Mouse (Mus musculus): ENCODE measurements at regions not wholly inside any gene's neighbourhood (a gene's known extent, or its start where the extent isn't known, plus 50 kb on each side); places are given as distances from the start of the nearest gene placed in this dataset.

DNA sequence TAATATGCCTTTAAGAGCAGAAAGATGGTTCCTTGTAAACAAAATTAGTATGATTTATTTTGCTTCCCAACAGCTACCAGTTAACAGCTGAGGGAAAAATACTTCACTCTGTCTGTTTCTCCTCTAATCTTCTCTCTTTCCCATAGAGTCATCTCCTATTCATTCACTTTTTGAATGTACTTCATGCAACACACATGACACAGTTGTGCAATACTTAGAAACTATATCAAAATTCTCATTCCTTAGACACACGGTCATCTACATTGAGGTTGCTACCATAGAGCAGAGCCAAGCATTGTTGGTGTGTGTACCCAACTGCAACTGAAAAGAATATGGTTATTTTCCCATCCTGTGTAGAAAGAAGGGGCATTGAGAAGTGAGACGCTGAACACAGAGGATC lies 1098.8 kb upstream of the 4930412O13Rik start:
- no peaks in the 10 kb centered on the region for H3K27me3 ChIP-seq (replicated peaks)

DNA sequence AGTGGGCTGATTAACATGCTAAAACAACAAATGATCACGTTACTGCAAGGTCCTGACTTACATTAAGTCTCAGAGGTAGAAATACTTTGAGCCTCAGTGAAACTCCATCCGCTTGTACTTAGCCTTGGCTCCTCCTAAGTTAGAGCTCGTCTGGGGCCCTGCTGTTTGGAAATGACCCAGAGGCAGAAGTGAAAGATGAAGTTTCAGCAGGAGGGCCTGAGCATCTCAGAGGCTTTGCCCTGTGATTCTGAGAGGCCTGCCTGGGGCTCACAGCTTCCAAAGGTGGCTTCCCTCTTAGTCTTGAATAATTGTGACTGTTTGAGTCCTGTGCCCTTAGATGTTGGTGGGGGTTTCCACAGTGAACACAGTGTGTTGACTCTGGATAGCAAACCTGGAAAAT lies 1079.0 kb upstream of the 4930412O13Rik start:
- Histone ChIP-seq H3K27ac (ENCODE audit: insufficient read depth, low read depth) (no peak overlapping the region), H3K4me2 (ENCODE audit: insufficient read depth, low read depth, poor library complexity, severe bottlenecking) (no peak overlapping the region), H3K79me2 (replicated peaks; ENCODE audit: control insufficient read depth, extremely low read depth, insufficient read depth, poor library complexity, severe bottlenecking) (no peaks in the 10 kb centered on the region), H3K4me1 (ENCODE audit: control insufficient read depth in 1 of 2, insufficient read depth in 2 of 2) (peaks cover 2 to 19% of the 10 kb centered on the region in 2 experiments; a peak in 2 of 4 replicates), H3K4me3 (replicated peaks in 1 of 3; ENCODE audit: low read depth in 2 of 3, low read length in 2 of 3, poor library complexity in 1 of 3) (no peak overlapping the region), H3K9me3 (replicated peaks; ENCODE audit: low read length) (no peaks in the 10 kb centered on the region), H3K9ac (ENCODE audit: insufficient read depth, low read depth) (no peak overlapping the region), H3K36me3 (replicated peaks in 1 of 2; ENCODE audit: control insufficient read depth in 1 of 2, insufficient read depth in 1 of 2, low read length in 1 of 2) (no peaks in the 10 kb centered on the region), H3K27me3 (replicated peaks) (no peaks in the 10 kb centered on the region)
- dilution Hi-C loops (cut with MboI; ENCODE audit: extremely low pct_ligation_motif_present, extremely low pct_unique_long_range_greater_than_20kb, low sequenced_read_pairs), result no loop called here
- peak; percentile 72 for DNase-seq (ENCODE audit: extremely low read depth)
- no peak for TF ChIP-seq ELF1 (IDR thresholded peaks at IDR 0.05; ENCODE audit: low read depth, low read length)
- TF ChIP-seq KAT2A (IDR thresholded peaks at IDR 0.05; ENCODE audit: insufficient replicate concordance, low read length), result no peak
- peak; percentile 82 for TF ChIP-seq IRF4 (IDR thresholded peaks at IDR 0.05; ENCODE audit: low read depth, low read length)
- no peak for TF ChIP-seq UBTF (IDR thresholded peaks at IDR 0.05; ENCODE audit: low read depth, low read length)
- TF ChIP-seq BHLHE40 (IDR thresholded peaks at IDR 0.05; ENCODE audit: low read depth, low read length), result peak; percentile 17; the same call in 1 of the 2 replicates
- TF ChIP-seq E2F4 (IDR thresholded peaks at IDR 0.05; ENCODE audit: insufficient replicate concordance, low read depth, low read length), result no peak
- no peak for TF ChIP-seq ETS1 (conservative IDR thresholded peaks at IDR 0.05; ENCODE audit: low read depth, low read length)
- no peak for TF ChIP-seq JUND (conservative IDR thresholded peaks at IDR 0.05; ENCODE audit: low read depth, low read length)
- TF ChIP-seq HCFC1 (IDR thresholded peaks at IDR 0.05; ENCODE audit: low read depth, low read length), result no peak
- TF ChIP-seq EP300 (IDR thresholded peaks at IDR 0.05; ENCODE audit: low read length), result peak; percentile 68
- in situ Hi-C loops (cut with MboI; ENCODE audit: low pct_ligation_motif_present, low pct_unique_long_range_greater_than_20kb, low sequenced_read_pairs), result no loop called here

More for the DNA sequence above, 1098.8 kb upstream of the 4930412O13Rik start:
- no peaks in the 10 kb centered on the region for H3K36me3 ChIP-seq (replicated peaks in 1 of 2; ENCODE audit: control insufficient read depth in 1 of 2, insufficient read depth in 1 of 2, low read length in 1 of 2)
- H3K27ac ChIP-seq (ENCODE audit: insufficient read depth, low read depth), result no peak overlapping the region
- H3K9ac ChIP-seq (ENCODE audit: insufficient read depth, low read depth), result no peak overlapping the region
- H3K79me2 ChIP-seq (replicated peaks; ENCODE audit: control insufficient read depth, extremely low read depth, insufficient read depth, poor library complexity, severe bottlenecking), result no peaks in the 10 kb centered on the region
- no peak for DNase-seq (ENCODE audit: extremely low read depth)
- no peaks in the 10 kb centered on the region for H3K9me3 ChIP-seq (replicated peaks; ENCODE audit: low read length)
- H3K4me3 ChIP-seq (replicated peaks in 1 of 3; ENCODE audit: low read depth in 2 of 3, low read length in 2 of 3, poor library complexity in 1 of 3), result no peak overlapping the region
- TF ChIP-seq KAT2A (IDR thresholded peaks at IDR 0.05; ENCODE audit: insufficient replicate concordance, low read length) (no peak), RCOR1 (conservative IDR thresholded peaks at IDR 0.05; ENCODE audit: low read depth, low read length) (no peak), USF2 (conservative IDR thresholded peaks at IDR 0.05; ENCODE audit: low read depth, low read length) (no peak), UBTF (IDR thresholded peaks at IDR 0.05; ENCODE audit: low read depth, low read length) (no peak), JUN (IDR thresholded peaks at IDR 0.05; ENCODE audit: insufficient read depth, low read depth, low read length) (no peak), MAFK (IDR thresholded peaks at IDR 0.05; ENCODE audit: insufficient replicate concordance, low read length) (no peak), MYC (IDR thresholded peaks at IDR 0.05; ENCODE audit: low read depth, low read length) (no peak), JUND (conservative IDR thresholded peaks at IDR 0.05; ENCODE audit: low read depth, low read length) (no peak), NELFE (IDR thresholded peaks at IDR 0.05; ENCODE audit: low read depth, low read length) (no peak), USF1 (IDR thresholded peaks at IDR 0.05; ENCODE audit: low read depth, low read length) (no peak), NRF1 (IDR thresholded peaks at IDR 0.05; ENCODE audit: low read depth, low read length) (no peak), IRF4 (IDR thresholded peaks at IDR 0.05; ENCODE audit: low read depth, low read length) (no peak), MAZ (IDR thresholded peaks at IDR 0.05; ENCODE audit: low read depth, low read length) (no peak), TBP (conservative IDR thresholded peaks at IDR 0.05; ENCODE audit: low read depth, low read length) (no peak), EP300 (IDR thresholded peaks at IDR 0.05; ENCODE audit: low read length) (no peak)
- dilution Hi-C loops (cut with MboI; ENCODE audit: extremely low pct_ligation_motif_present, extremely low pct_unique_long_range_greater_than_20kb, low sequenced_read_pairs), result no loop called here
- in situ Hi-C loops (cut with MboI; ENCODE audit: low pct_ligation_motif_present, low pct_unique_long_range_greater_than_20kb, low sequenced_read_pairs), result no loop called here
- no peaks in the 10 kb centered on the region for H3K4me1 ChIP-seq (ENCODE audit: control insufficient read depth in 1 of 2, insufficient read depth in 2 of 2)
- H3K4me2 ChIP-seq (ENCODE audit: insufficient read depth, low read depth, poor library complexity, severe bottlenecking), result no peak overlapping the region

All from CH12.LX (cell line).